Mouse (Mus musculus): Measurements from ENCODE around the gene Ercc2.

DNA sequence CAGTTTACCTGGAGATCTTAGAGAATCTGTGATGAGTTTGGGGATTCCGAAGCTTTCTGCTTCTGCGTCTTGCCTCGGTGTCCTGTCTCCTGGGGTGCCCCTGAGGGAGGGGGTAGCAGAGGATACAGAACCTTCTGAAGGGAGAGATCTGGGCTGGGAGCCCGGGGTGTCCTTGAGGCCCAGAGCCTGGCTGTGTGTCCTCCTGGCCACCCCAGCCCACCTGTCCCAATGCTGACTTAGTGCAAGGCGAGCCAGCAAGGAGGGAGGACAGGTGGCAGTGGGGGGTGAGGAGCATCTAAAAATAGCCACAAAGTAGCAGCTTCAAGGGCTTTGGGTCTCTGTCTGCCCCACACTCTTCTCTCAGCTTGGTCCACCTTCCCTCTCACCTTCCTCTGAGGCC, 30.0 kb downstream of the Ercc2 start:
- TF ChIP-seq CTCF (IDR thresholded peaks at IDR 0.05 in 2 of 3, conservative IDR thresholded peaks at IDR 0.05 in 1 of 3; ENCODE audit: control insufficient read depth in 1 of 3, insufficient read depth in 1 of 3, low read depth in 2 of 3, low read length in 3 of 3, poor library complexity in 1 of 3, severe bottlenecking in 1 of 3) (no peak), EP300 (IDR thresholded peaks at IDR 0.05; ENCODE audit: low read depth in 1 of 2, low read length in 2 of 2) (no peak), MAZ (IDR thresholded peaks at IDR 0.05; ENCODE audit: low read depth, low read length) (no peak), POLR2A (IDR thresholded peaks at IDR 0.05; ENCODE audit: control insufficient read depth in 1 of 2, insufficient read depth in 1 of 2, low read depth in 1 of 2, low read length in 2 of 2, poor library complexity in 1 of 2) (no peak), ZNF384 (IDR thresholded peaks at IDR 0.05; ENCODE audit: low read depth, low read length) (no peak), TCF12 (IDR thresholded peaks at IDR 0.05; ENCODE audit: low read depth, low read length) (no peak), ETS1 (IDR thresholded peaks at IDR 0.05; ENCODE audit: low read depth, low read length) (no peak), GATA1 (IDR thresholded peaks at IDR 0.05; ENCODE audit: low read depth, low read length) (no peak)

Data from MEL (cell line).